Mouse (Mus musculus) heart, adult 2 months (tissue): ENCODE data around the gene Cpeb3.

Source experiments
- CTCF ChIP-seq: fragments of 200-600 bp; IDR thresholded peaks from 2 replicates; pipeline ENCODE4 v1.8.1; 2022; ENCODE audit warnings: antibody characterized with exemption, mild to moderate bottlenecking, moderate library complexity
- EP300 ChIP-seq: fragments of 200-500 bp; IDR thresholded peaks from 2 replicates; pipeline ENCODE4 v1.6.1; 2011; ENCODE audit warnings: low read depth, low read length, control low read depth; ENCODE audit not compliant: insufficient read depth
- POLR2A ChIP-seq: fragments of 200-500 bp; IDR thresholded peaks from 2 replicates; pipeline ENCODE4 v1.6.1; 2011; ENCODE audit warnings: mild to moderate bottlenecking, low read depth, low read length, control low read depth; ENCODE audit not compliant: insufficient read depth

DNA sequence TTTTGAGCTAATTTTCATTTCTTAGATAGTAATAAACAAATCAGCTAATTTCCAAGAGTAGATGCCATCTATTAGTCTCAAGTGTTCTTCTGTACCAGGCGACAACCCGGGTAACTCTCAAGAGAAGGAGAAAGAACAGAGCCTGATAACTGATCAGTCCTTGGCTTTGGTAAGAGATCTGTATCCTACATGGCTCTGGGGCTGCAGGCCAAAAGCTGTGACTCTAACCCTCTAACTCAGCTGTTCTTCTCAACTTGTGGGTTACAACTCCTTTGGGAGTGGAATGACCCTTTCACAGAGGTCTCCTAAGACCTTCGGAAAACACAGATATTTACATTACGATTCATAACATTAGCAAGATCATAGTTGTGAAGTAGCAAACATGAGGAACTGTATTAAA is 148.3 kb downstream of the Cpeb3 start:
- TF ChIP-seq CTCF (no peak), EP300 (no peak), POLR2A (no peak)
